Mouse (Mus musculus) bone marrow macrophage, adult 2 months (primary cell): ENCODE results near the gene Setx. TPM values are rescaled to one million over a fixed set of nuclear protein-coding genes. Genes with fewer than 3 reads are reported as not detected.

Experiments
- H3K27ac ChIP-seq: 2 replicates; pipeline ENCODE4 v1.5.1; 2012; ENCODE audit warnings: low read depth, low read length; ENCODE audit not compliant: insufficient read depth
- H3K4me1 ChIP-seq: 2 replicates; pipeline ENCODE4 v1.6.1; 2012; ENCODE audit warnings: low read length; ENCODE audit not compliant: control insufficient read depth, insufficient read depth
- H3K4me3 ChIP-seq: 2 replicates; pipeline ENCODE4 v1.5.1; 2012; ENCODE audit warnings: mild to moderate bottlenecking, low read length, moderate library complexity; ENCODE audit not compliant: insufficient read depth
- CTCF ChIP-seq: IDR thresholded peaks from 2 replicates; pipeline ENCODE4 v1.5.1; 2012; ENCODE audit warnings: low read depth, mild to moderate bottlenecking, low read length, moderate library complexity
- POLR2A ChIP-seq: IDR thresholded peaks from 2 replicates; pipeline ENCODE4 v1.6.1; 2012; ENCODE audit warnings: mild to moderate bottlenecking, low read depth, low read length, borderline replicate concordance
- polyA plus RNA-seq: library from polyadenylated mRNA; stranded (reverse); fragments of >200 nt; gene quantifications from 2 replicates; pipeline ENCODE4 v1.2.4, GENCODE M21; 2012; ENCODE audit not compliant: missing spikeins, insufficient read depth, insufficient read length

Gene Setx
- polyA plus RNA-seq, 1 experiment = 30.6 TPM

- Histone ChIP-seq H3K27ac (no peak overlapping the region), H3K4me1 (no peaks in the 10 kb centered on the region), H3K4me3 (no peak overlapping the region)
- TF ChIP-seq CTCF = no peak
Observed at GRCm38 (mm10) chr2:29217042-29217441, 93.1 kb downstream of the Setx start.

DNA sequence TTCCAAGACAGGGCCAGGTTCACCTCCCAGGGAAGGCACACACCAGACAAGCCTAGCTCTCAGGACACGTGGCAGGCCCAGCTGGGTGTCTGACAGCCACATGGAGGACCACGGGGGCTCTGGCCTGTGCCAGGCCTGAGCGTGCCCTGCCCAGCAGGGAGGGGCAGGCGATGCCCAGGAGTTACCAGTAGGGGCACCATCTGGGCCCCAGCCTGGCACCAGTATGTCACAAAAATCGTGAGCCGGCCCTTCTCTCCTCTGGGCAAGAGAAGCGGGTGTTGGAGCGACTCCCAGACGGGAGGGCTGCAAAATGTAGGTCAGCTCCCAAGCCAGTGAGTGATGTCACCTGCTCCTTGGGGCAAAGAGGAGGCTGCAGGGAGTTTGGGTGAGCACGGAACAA is 93.9 kb downstream of the Setx start:
- TF ChIP-seq POLR2A = no peak
- TF ChIP-seq CTCF = no peak
- H3K4me3 ChIP-seq = no peak overlapping the region
- H3K27ac ChIP-seq = no peak overlapping the region
- H3K4me1 ChIP-seq = no peaks in the 10 kb centered on the region

DNA sequence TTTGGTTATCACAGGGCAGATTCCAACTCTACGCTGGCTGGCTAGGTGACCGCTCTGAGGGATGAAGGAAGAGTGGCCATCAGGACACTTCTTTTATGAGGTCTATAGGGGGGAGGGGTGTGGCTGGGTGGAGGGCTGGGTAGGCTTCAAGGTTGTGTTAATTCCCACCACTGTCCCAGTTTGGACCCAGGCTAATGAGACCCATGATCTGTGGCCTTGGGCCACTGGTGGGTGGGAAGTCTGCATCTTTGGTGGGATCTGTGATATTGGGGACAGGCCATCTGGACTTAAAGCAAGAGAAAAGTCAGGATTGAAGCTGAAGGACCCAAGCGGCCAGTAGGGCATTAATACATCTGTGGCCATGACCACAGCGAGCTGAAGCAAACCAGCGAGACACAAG is 94.8 kb downstream of the Setx start:
- H3K4me3 ChIP-seq = no peak overlapping the region
- TF ChIP-seq CTCF = no peak
- H3K4me1 ChIP-seq = no peaks in the 10 kb centered on the region
- H3K27ac ChIP-seq = no peak overlapping the region

- no peak for TF ChIP-seq CTCF
- TF ChIP-seq POLR2A = no peak
- Histone ChIP-seq H3K27ac (no peak overlapping the region), H3K4me3 (no peak overlapping the region), H3K4me1 (no peaks in the 10 kb centered on the region)
Observed at GRCm38 (mm10) chr2:29222302-29222701, 98.3 kb downstream of the Setx start.

- Histone ChIP-seq H3K4me3 (no peak overlapping the region), H3K4me1 (no peaks in the 10 kb centered on the region), H3K27ac (no peak overlapping the region)
- no peak for TF ChIP-seq POLR2A
- no peak for TF ChIP-seq CTCF
Observed at GRCm38 (mm10) chr2:29223591-29224262, 99.7 kb downstream of the Setx start.

- no peak overlapping the region for H3K27ac ChIP-seq
- no peak overlapping the region for H3K4me3 ChIP-seq
- no peak for TF ChIP-seq POLR2A
- TF ChIP-seq CTCF = no peak
- H3K4me1 ChIP-seq = no peaks in the 10 kb centered on the region
Observed at GRCm38 (mm10) chr2:29226671-29227070, 102.7 kb downstream of the Setx start.

DNA sequence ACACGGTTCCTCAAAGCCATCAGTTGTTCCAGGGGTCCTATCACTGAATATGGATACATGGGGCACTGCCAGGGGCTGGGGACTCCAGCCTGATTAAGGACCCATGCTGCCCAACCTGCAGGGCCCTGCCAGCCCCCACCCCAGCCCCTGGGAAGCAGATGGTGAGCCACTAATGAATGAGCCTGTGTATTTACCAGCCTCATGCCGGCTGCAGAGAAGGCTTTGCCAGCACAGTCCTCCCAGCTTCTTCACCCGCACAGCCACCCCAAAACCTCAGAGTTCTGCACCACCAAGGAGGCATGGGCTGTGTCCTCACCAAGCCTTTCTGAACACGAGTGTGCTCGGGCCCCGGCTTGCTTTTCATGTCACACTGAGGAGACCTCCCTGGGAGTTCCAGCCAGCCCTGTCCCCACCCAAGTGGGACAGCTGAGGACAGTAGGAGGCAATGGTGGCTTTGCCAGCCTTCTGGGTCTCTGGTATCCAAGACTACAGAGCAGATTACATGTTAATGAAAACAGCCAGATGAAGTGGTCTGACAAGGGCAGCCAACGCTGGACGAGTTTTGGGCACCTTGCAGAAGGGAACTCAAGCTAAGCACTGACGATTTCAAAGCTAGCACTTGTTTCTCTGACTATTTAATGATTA is 106.3 kb downstream of the Setx start:
- no peaks in the 10 kb centered on the region for H3K4me1 ChIP-seq
- no peak overlapping the region for H3K27ac ChIP-seq
- no peak overlapping the region for H3K4me3 ChIP-seq
- no peak for TF ChIP-seq POLR2A
- TF ChIP-seq CTCF = no peak

Other genes starting within 250 kb of the Setx start
- gene Barhl1, start 207.5 kb upstream of the Setx start, polyA plus RNA-seq = not detected in 2 replicates
- gene Cfap77, start 69.1 kb upstream of the Setx start, polyA plus RNA-seq = not detected in 2 replicates
- gene Ttf1, start 63.9 kb upstream of the Setx start, polyA plus RNA-seq = 23.1 and 26.7 TPM in 2 replicates
- gene Ntng2, start 128.8 kb downstream of the Setx start, polyA plus RNA-seq = 1.7 and 3.8 TPM in 2 replicates
- 9.8 and 14.2 TPM in 2 replicates for gene Med27, start 222.6 kb downstream of the Setx start, polyA plus RNA-seq